Mouse (Mus musculus): ENCODE data around the gene Mindy3. TPM values are rescaled to one million over a fixed set of nuclear protein-coding genes. Genes with fewer than 3 reads are reported as not detected.

Mindy3 gene
- polyA plus RNA-seq (2021; fragmentation: Nextera tagmentation): 36.0 and 50.3 TPM in 2 replicates
- long read RNA-seq, experiment 1, transcript Mindy3-201 (15 exons, 2,344 nt): major isoform, 58 of 258 reads
- long read RNA-seq, experiment 1, transcript Mindy3-217 (10 exons, 1,843 nt): minor isoform, 21 of 258 reads
- long read RNA-seq, experiment 1, transcript Mindy3-214 (12 exons, 1,984 nt): minor isoform, 22 of 258 reads
- long read RNA-seq, experiment 1, transcript Mindy3-216 (14 exons, 2,257 nt): minor isoform, 9 of 258 reads
- long read RNA-seq, experiment 1, partial matches to known transcripts: 6 of 258 reads
- long read RNA-seq, experiment 1, other reads (novel, unspliced or antisense): 141 of 258 reads
- long read RNA-seq, experiment 2, transcript Mindy3-217 (10 exons, 1,843 nt): minor isoform, 6 of 51 reads
- long read RNA-seq, experiment 2, transcript Mindy3-201 (15 exons, 2,344 nt): major isoform, 7 of 51 reads
- long read RNA-seq, experiment 2, partial matches to known transcripts: 4 of 51 reads
- long read RNA-seq, experiment 2, other reads (novel, unspliced or antisense): 33 of 51 reads

GRCm38 (mm10) chr2:12419262-12419655 lies at the start of gene Mindy3:
TSS of gene Mindy3 (minus strand) at chr2:12419470.

GRCm38 (mm10) chr2:12301431-12302170 lies 117.7 kb downstream of the Mindy3 start, which contains the start of gene Itga8:
TSS of gene Itga8 (minus strand) at chr2:12301922.

Other genes with a start within 250 kb of the Mindy3 start
- gene Itga8, start 117.5 kb downstream of the Mindy3 start, polyA plus RNA-seq (2021; fragmentation: Nextera tagmentation): 1.5 and 2.1 TPM in 2 replicates